ENCODE assay signal across 8 mouse cellular contexts in the genomic region with DNA sequence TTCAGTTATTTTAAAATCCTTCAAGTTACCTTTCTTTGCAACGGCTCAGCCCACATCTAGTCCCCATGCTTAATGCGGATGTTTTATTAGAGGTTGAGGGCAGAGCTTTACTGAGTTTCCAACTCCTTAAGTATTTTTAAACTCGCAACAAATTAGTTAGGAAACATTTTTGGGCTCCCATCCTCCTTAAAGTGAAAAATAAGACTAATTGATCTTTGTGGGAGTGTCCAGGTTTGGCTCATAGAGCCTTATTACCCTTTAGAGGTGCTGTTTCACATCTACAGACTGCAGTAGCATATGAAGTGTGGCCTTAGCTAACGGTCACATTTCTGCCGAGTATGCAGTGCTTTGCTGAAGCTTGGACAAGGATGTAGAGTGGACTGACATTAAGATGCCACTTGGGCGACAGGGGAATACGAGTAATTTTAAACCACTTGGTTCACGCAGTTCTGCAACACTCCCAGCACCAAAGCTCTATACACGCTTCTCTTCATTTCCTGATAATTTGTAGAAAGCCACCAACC. TPM values are rescaled to one million over a fixed set of nuclear protein-coding genes. Genes with fewer than 3 reads are reported as not detected.
DNase-seq lines count a peak whose midpoint lies in the region; ATAC-seq and TF ChIP-seq lines count a peak whose summit lies in the region.

No protein-coding gene starts in this region.

- no peaks in the 10 kb centered on the region for H3K36me3 ChIP-seq in hindbrain, postnatal 0 days (ENCODE audit: insufficient read depth, low read length)
- H3K36me3 ChIP-seq in midbrain, postnatal 0 days (ENCODE audit: insufficient read depth, low read length), result peaks cover 6% of the 10 kb centered on the region; the same call in 1 of the 2 replicates

- H3K4me1 ChIP-seq in brown adipose tissue, adult 24 weeks (ENCODE audit: control insufficient read depth, insufficient read depth, insufficient read length, low read length), result peaks cover 7% of the 10 kb centered on the region; the same call in 1 of the 2 replicates
- H3K4me1 ChIP-seq in hindbrain, postnatal 0 days (ENCODE audit: insufficient read depth, low read length), result 0 out of 2 replicates have a peak, but pooled peaks cover 4% of the 10 kb centered on the region
- H3K4me1 ChIP-seq in midbrain, postnatal 0 days (ENCODE audit: insufficient read depth, low read length), result peaks cover 5% of the 10 kb centered on the region; the same call in 1 of the 2 replicates

- no peaks in the 10 kb centered on the region for H3K27me3 ChIP-seq in hindbrain, postnatal 0 days (ENCODE audit: insufficient read depth, low read length)
- no peaks in the 10 kb centered on the region for H3K27me3 ChIP-seq in midbrain, postnatal 0 days (ENCODE audit: insufficient read depth, low read length)

- peak overlapping the region; percentile 74; the same call in 1 of the 2 replicates for H3K9ac ChIP-seq in hindbrain, postnatal 0 days (replicated peaks; ENCODE audit: low read length)
- H3K9ac ChIP-seq in midbrain, postnatal 0 days (replicated peaks; ENCODE audit: low read length, poor library complexity, severe bottlenecking), result peak overlapping the region; percentile 87; the same call in 1 of the 2 replicates

- no peak for TF ChIP-seq CTCF in layer of hippocampus, adult 2 months (conservative IDR thresholded peaks at IDR 0.05)
- TF ChIP-seq CTCF in hindbrain, postnatal 0 days (IDR thresholded peaks at IDR 0.05; ENCODE audit: low read depth), result no peak
- TF ChIP-seq CTCF in midbrain, postnatal 0 days (IDR thresholded peaks at IDR 0.05), result no peak

- intact Hi-C loops in left cerebral cortex, postnatal 36 days (cut with DNase I), result no loop called here

- DNase-seq in layer of hippocampus, adult 2 months (ENCODE audit: low spot score in 2 of 2), result no peak
- no peak for DNase-seq in layer of hippocampus, adult 9-11 months
- no peak for DNase-seq in hindbrain, postnatal 0 days (ENCODE audit: low spot score)
- no peak for DNase-seq in midbrain, postnatal 0 days (ENCODE audit: low spot score)
- DNase-seq in adrenal gland, postnatal 4 days (ENCODE audit: low spot score in 2 of 2), result no peak
- DNase-seq in left cerebral cortex, postnatal 36 days (ENCODE audit: low spot score in 2 of 2), result no peak
- no peak for DNase-seq in gastrocnemius, adult 18-20 months (ENCODE audit: low spot score)

- no peak overlapping the region; the same call in 1 of the 2 replicates for H3K27ac ChIP-seq in layer of hippocampus, adult 2 months
- H3K27ac ChIP-seq in brown adipose tissue, adult 24 weeks (replicated peaks; ENCODE audit: low read depth, low read length), result peak overlapping the region; percentile 93
- no peak overlapping the region for H3K27ac ChIP-seq in hindbrain, postnatal 0 days
- H3K27ac ChIP-seq in midbrain, postnatal 0 days (ENCODE audit: low read depth, low read length), result no peak overlapping the region

- peak overlapping the region; percentile 90 for H3K4me2 ChIP-seq in hindbrain, postnatal 0 days (ENCODE audit: low read depth, low read length)
- peak overlapping the region; percentile 90 for H3K4me2 ChIP-seq in midbrain, postnatal 0 days (ENCODE audit: low read depth, low read length, poor library complexity, severe bottlenecking)

- no peak for ATAC-seq in hindbrain, postnatal 0 days
- no peak for ATAC-seq in midbrain, postnatal 0 days (ENCODE audit: low FRiP score)

- WGBS in hindbrain, postnatal 0 days, result 37% methylated on average over 9 of the region's 9 CpGs
- WGBS in midbrain, postnatal 0 days, result 39% methylated on average over 9 of the region's 9 CpGs

- H3K4me3 ChIP-seq in layer of hippocampus, adult 2 months, result peak overlapping the region; percentile 83
- H3K4me3 ChIP-seq in brown adipose tissue, adult 24 weeks (ENCODE audit: insufficient read depth, low read depth, low read length), result peak overlapping the region; percentile 86
- H3K4me3 ChIP-seq in hindbrain, postnatal 0 days (ENCODE audit: low read length), result peak overlapping the region; percentile 80
- peak overlapping the region; percentile 76 for H3K4me3 ChIP-seq in midbrain, postnatal 0 days (ENCODE audit: low read depth, low read length)

- no peaks in the 10 kb centered on the region for H3K9me3 ChIP-seq in hindbrain, postnatal 0 days (ENCODE audit: low read length)
- no peaks in the 10 kb centered on the region for H3K9me3 ChIP-seq in midbrain, postnatal 0 days (ENCODE audit: low read length)

RNA-seq across cellular contexts. Expression of a gene that starts 1.3 kb away (rescaled TPM):
- 10 to 100 TPM; 29.8 to 30.7 TPM for total RNA-seq in layer of hippocampus, adult 2 months (2021)
- polyA plus RNA-seq in brown adipose tissue, adult 24 weeks (2012; ENCODE audit: insufficient read depth, insufficient read length, missing spikeins), result 3.0 and 3.7 TPM in 2 replicates
- 11.0 and 11.6 TPM in 2 replicates for total RNA-seq in hindbrain, postnatal 0 days (2014; rRNA removed)
- polyA plus RNA-seq in hindbrain, postnatal 0 days (2015; fragmentation: Nextera tagmentation; extraction: Ambion mirVana), result 10.7 and 11.6 TPM in 2 replicates
- 11.4 and 11.6 TPM in 2 replicates for total RNA-seq in midbrain, postnatal 0 days (2014; rRNA removed)
- polyA plus RNA-seq in midbrain, postnatal 0 days (2015; fragmentation: Nextera tagmentation; extraction: Ambion mirVana), result 10.8 and 14.7 TPM in 2 replicates
- total RNA-seq in adrenal gland, postnatal 4 days (2021), result 10 to 100 TPM; 29.7 to 36.3 TPM
- 10 to 100 TPM; 33.4 to 34.7 TPM for total RNA-seq in left cerebral cortex, postnatal 36 days (2021)
- total RNA-seq in gastrocnemius, adult 18-20 months (2021), result 10 to 100 TPM in 1 of 2 experiments, 1 to 10 TPM in 1; 9.3 to 10.6 TPM
